Mouse (Mus musculus): Measurements from ENCODE around the gene Rev3l.

DNA sequence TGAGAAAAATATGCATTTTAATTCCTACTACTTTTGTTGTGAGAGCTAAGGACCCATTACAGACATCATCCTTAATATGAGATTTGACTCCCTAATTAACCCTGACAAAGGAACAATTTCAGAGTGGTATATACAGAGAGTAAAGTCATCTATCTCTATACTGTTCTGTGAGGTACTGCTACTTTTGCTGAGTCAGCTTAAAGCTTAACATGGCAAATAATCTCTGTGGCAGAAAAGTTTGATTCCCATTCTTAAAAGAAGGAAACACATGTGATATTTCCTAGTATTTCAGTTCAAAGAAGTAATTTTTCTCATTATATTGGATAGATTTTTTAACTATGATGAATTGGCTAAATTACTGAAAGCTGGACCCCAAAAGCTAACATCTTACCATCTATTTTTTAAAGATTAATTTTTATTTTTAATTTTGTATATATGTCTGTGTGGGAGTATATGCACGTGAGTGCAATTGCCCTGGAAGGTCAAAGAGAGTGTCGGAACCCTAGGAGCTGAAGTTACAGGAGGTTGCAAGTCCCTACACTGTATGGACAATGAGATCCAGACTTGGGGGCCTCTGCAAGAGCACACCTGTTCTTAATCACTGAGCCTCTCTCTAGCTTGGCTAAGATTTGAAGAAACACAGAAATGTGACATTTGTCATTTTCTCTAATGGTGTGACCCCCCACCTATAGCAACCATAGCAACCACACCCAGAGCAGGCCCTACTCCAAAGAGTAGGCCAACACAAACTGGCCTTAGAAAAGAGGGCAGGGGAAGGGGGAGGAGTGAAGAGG is 24.0 kb upstream of the Rev3l start:
- no peak for TF ChIP-seq CTCF (IDR thresholded peaks at IDR 0.05; ENCODE audit: borderline replicate concordance, insufficient read depth, low read length)
- no peak for TF ChIP-seq POLR2A (IDR thresholded peaks at IDR 0.05; ENCODE audit: low read depth, low read length)
